Mouse (Mus musculus) embryonic facial prominence, embryonic 12.5 days (tissue): Measurements from ENCODE around the gene Kcnk18. TPM values are rescaled to one million over a fixed set of nuclear protein-coding genes. Genes with fewer than 3 reads are reported as not detected.

ENCODE experiments used
- ATAC-seq: fragments of 200-750 bp; cut with Nextera tagmentation; 2 replicates; pipeline ENCODE4 v1.8.0; 2017; ENCODE audit not compliant: insufficient number of reproducible peaks, insufficient read depth, low FRiP score, low TSS enrichment
- H3K27ac ChIP-seq: fragments of 300-500 bp; sonication (generic); 2 replicates; pipeline ENCODE4 v1.5.1; 2016; ENCODE audit warnings: mild to moderate bottlenecking
- H3K27me3 ChIP-seq: fragments of 300-500 bp; sonication (generic); 2 replicates; pipeline ENCODE4 v1.6.1; 2016; ENCODE audit warnings: mild to moderate bottlenecking, moderate library complexity
- H3K36me3 ChIP-seq: fragments of 300-500 bp; sonication (generic); 2 replicates; pipeline ENCODE4 v1.6.1; 2016; ENCODE audit warnings: mild to moderate bottlenecking
- H3K4me1 ChIP-seq: fragments of 300-500 bp; sonication (generic); 2 replicates; pipeline ENCODE4 v1.6.1; 2016
- H3K4me2 ChIP-seq: fragments of 300-500 bp; sonication (generic); replicated peaks from 2 replicates; pipeline ENCODE4 v1.6.1; 2016; ENCODE audit warnings: mild to moderate bottlenecking, moderate library complexity
- H3K4me3 ChIP-seq: fragments of 300-500 bp; sonication (generic); 2 replicates; pipeline ENCODE4 v1.5.1; 2016; ENCODE audit warnings: mild to moderate bottlenecking
- H3K9ac ChIP-seq: fragments of 300-500 bp; sonication (generic); 2 replicates; pipeline ENCODE4 v1.6.1; 2016; ENCODE audit warnings: mild to moderate bottlenecking, moderate library complexity
- H3K9me3 ChIP-seq: fragments of 300-500 bp; sonication (generic); 2 replicates; pipeline ENCODE4 v1.6.1; 2016; ENCODE audit warnings: mild to moderate bottlenecking, moderate library complexity
- WGBS: fragments of 180-500 bp; shearing (Covaris S2); methylation state at CpG from one replicate; pipeline ENCODE4 v1.1.7; 2016; 5-methylcytosine and 5-hydroxymethylcytosine counted together
- polyA plus RNA-seq: library from polyadenylated mRNA; unstranded; fragments of >200 nt; fragmentation: Nextera tagmentation; extraction: Ambion mirVana; gene quantifications from 2 replicates; pipeline ENCODE4 v1.2.1, GENCODE M21; 2016

The Kcnk18 gene
- polyA plus RNA-seq, 1 experiment from 2014 or later, result not detected

- 62% methylated on average over 5 of the region's 5 CpGs for WGBS
- H3K9me3 ChIP-seq, result no peaks in the 10 kb centered on the region
- H3K27me3 ChIP-seq, result no peaks in the 10 kb centered on the region
- no peak overlapping the region for H3K4me2 ChIP-seq
- H3K9ac ChIP-seq, result no peak overlapping the region
- H3K36me3 ChIP-seq, result no peaks in the 10 kb centered on the region
- H3K4me3 ChIP-seq, result no peak overlapping the region
- H3K4me1 ChIP-seq, result no peaks in the 10 kb centered on the region
- H3K27ac ChIP-seq, result no peak overlapping the region
- ATAC-seq, result no peak
These were observed 13.8 kb downstream of the Kcnk18 start for GRCm38 (mm10) chr19:59232786-59233185.

GRCm38 (mm10) chr19:59235001-59235400 lies 16.0 kb downstream of the Kcnk18 start:
- Histone ChIP-seq H3K9ac (no peak overlapping the region), H3K27ac (no peak overlapping the region)
- 89% methylated on average over 18 of the region's 18 CpGs for WGBS

DNA sequence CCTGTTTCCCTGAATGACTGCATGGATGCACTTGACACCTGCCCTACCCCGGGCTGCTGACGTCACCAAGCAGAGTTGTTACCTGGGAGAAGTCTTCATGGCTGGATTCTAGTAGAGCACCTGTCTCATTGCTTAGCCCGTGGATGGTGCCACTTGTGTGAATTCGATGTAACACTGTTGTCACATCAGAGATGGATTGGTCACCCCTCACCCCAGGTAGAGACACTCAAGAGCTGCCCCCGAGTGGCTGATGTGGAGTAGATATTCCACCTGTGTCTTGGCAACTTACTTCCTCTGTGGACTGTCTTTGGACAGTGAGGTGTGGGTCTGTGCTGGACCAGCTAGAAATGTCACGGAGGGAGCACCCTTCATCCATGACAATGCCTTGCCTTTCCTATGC lies 17.0 kb downstream of the Kcnk18 start:
- Histone ChIP-seq H3K27me3 (no peaks in the 10 kb centered on the region), H3K4me3 (no peak overlapping the region), H3K27ac (no peak overlapping the region), H3K36me3 (no peaks in the 10 kb centered on the region), H3K9me3 (no peaks in the 10 kb centered on the region), H3K4me2 (no peak overlapping the region), H3K9ac (no peak overlapping the region), H3K4me1 (no peaks in the 10 kb centered on the region)
- WGBS, result 77% methylated on average over 6 of the region's 6 CpGs
- no peak for ATAC-seq

More at GRCm38 (mm10) chr19:59235001-59235400, 16.0 kb downstream of the Kcnk18 start:
- Histone ChIP-seq H3K4me1 (no peaks in the 10 kb centered on the region), H3K4me2 (no peak overlapping the region), H3K36me3 (no peaks in the 10 kb centered on the region), H3K4me3 (no peak overlapping the region), H3K9me3 (no peaks in the 10 kb centered on the region), H3K27me3 (no peaks in the 10 kb centered on the region)
- ATAC-seq, result no peak

- no peaks in the 10 kb centered on the region for H3K9me3 ChIP-seq
- H3K27ac ChIP-seq, result no peak overlapping the region
- no peak overlapping the region for H3K4me2 ChIP-seq
- no peaks in the 10 kb centered on the region for H3K36me3 ChIP-seq
- H3K9ac ChIP-seq, result no peak overlapping the region
- no peak overlapping the region for H3K4me3 ChIP-seq
- no peaks in the 10 kb centered on the region for H3K27me3 ChIP-seq
- H3K4me1 ChIP-seq, result no peaks in the 10 kb centered on the region
- ATAC-seq, result no peak
- 61% methylated on average over 3 of the region's 3 CpGs for WGBS
These were observed 19.6 kb downstream of the Kcnk18 start for GRCm38 (mm10) chr19:59238630-59239029.

- 26% methylated on average over 17 of the region's 17 CpGs for WGBS
- no peak overlapping the region for H3K9ac ChIP-seq
- H3K27me3 ChIP-seq, result no peaks in the 10 kb centered on the region
- ATAC-seq, result 0 out of 2 replicates have a peak, but pooled peaks have one; percentile 55
- no peaks in the 10 kb centered on the region for H3K9me3 ChIP-seq
- H3K36me3 ChIP-seq, result no peaks in the 10 kb centered on the region
- H3K4me1 ChIP-seq, result no peaks in the 10 kb centered on the region
- no peak overlapping the region for H3K27ac ChIP-seq
- no peak overlapping the region for H3K4me2 ChIP-seq
- no peak overlapping the region for H3K4me3 ChIP-seq
These were observed 20.3 kb downstream of the Kcnk18 start for GRCm38 (mm10) chr19:59239124-59239817.

DNA sequence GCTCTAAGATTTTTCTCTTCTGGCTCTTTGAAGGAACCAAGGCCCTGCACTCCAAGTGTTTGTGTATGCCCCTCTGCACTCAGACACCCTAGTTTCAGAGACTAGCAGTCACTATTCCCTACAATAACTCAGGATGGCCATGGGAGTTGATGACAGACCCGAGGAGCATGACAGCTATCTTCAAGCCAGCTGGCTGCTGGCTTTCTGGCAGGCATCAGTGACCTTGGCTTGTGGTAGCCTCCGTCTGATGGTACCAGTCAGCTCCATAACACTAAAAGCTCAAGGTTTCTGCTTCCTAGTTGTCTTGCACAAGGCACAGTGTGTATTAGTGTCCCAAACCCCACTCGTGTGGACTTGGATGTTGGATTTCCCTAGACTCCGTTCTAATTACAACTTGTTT lies 23.0 kb downstream of the Kcnk18 start:
- Histone ChIP-seq H3K4me3 (no peak overlapping the region), H3K36me3 (no peaks in the 10 kb centered on the region), H3K27ac (no peak overlapping the region), H3K9ac (no peak overlapping the region), H3K4me1 (no peaks in the 10 kb centered on the region), H3K9me3 (no peaks in the 10 kb centered on the region), H3K4me2 (no peak overlapping the region), H3K27me3 (no peaks in the 10 kb centered on the region)
- 86% methylated on average over 4 of the region's 4 CpGs for WGBS
- no peak for ATAC-seq

- H3K36me3 ChIP-seq, result no peaks in the 10 kb centered on the region
- H3K4me3 ChIP-seq, result no peak overlapping the region
- H3K9me3 ChIP-seq, result no peaks in the 10 kb centered on the region
- no peak overlapping the region for H3K27ac ChIP-seq
- H3K4me1 ChIP-seq, result no peaks in the 10 kb centered on the region
- no peaks in the 10 kb centered on the region for H3K27me3 ChIP-seq
- ATAC-seq, result no peak
- no peak overlapping the region for H3K9ac ChIP-seq
- WGBS, result 72% methylated on average over 2 of the region's 2 CpGs
- H3K4me2 ChIP-seq, result no peak overlapping the region
These were observed 24.0 kb downstream of the Kcnk18 start for GRCm38 (mm10) chr19:59243057-59243456.

DNA sequence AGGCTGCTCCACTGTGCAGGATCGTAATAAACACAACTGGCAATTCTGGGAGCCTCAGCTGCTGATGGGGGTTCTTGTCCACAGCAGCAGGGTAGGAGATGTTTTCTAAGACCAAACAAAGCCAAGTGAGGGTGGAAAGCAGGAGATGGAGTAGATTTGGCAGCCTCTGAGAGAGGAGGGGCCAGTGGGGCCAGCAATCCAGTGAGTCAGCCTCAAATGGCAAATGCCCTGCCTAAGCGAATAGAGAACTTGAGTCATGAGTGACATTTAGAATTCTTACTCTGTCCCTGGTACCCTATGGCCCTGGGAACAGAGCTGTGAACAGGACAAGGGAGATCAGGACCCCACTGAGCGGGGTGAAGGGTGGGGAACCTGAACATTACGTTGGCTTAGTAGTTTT lies 29.1 kb downstream of the Kcnk18 start:
- Histone ChIP-seq H3K27me3 (no peaks in the 10 kb centered on the region), H3K4me1 (no peaks in the 10 kb centered on the region), H3K4me3 (no peak overlapping the region), H3K9ac (no peak overlapping the region), H3K36me3 (no peaks in the 10 kb centered on the region), H3K9me3 (no peaks in the 10 kb centered on the region), H3K4me2 (no peak overlapping the region), H3K27ac (no peak overlapping the region)
- ATAC-seq, result no peak
- WGBS, result 87% methylated on average over 4 of the region's 4 CpGs

DNA sequence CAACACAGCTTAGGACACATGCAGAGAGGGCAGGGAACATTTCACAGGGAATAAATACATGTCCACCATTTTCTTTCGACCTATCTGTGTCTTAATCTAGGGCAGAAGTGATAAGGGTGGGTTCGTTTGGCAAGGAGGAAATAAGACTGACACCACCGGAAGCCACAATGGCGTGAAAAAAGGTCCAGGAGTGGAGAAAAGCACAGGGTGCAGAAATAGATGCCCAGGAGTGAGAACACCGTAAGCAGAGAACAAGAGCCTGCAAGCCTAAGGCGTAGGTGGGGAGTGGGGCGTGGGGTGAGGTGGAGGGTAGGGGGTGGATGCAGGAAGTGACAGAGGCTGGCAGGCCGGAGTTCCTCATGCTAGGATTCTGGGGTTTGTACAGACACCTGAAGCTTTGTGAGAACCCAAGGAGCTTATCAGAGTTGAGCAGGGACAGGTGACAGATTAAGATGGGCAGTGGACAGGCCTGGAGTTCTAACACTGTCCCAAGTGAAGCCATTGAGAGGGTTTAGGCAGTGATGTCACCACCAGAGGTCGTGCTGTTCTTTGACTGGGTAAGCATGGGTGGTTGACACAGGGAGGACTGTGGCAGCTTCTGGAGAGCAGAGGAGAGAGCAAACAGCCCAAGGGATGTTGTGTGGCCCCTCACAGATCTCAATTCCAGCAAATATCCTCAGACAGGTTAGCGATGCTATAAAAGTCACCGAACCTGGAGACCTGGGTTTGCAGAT lies 29.7 kb downstream of the Kcnk18 start:
- no peaks in the 10 kb centered on the region for H3K36me3 ChIP-seq
- no peak for ATAC-seq
- no peaks in the 10 kb centered on the region for H3K4me1 ChIP-seq
- 78% methylated on average over 11 of the region's 11 CpGs for WGBS
- H3K27ac ChIP-seq, result no peak overlapping the region
- H3K4me3 ChIP-seq, result no peak overlapping the region
- no peaks in the 10 kb centered on the region for H3K27me3 ChIP-seq
- H3K4me2 ChIP-seq, result no peak overlapping the region
- no peak overlapping the region for H3K9ac ChIP-seq
- no peaks in the 10 kb centered on the region for H3K9me3 ChIP-seq

GRCm38 (mm10) chr19:59252651-59253050 lies 33.6 kb downstream of the Kcnk18 start:
- Histone ChIP-seq H3K36me3 (no peaks in the 10 kb centered on the region), H3K27ac (no peak overlapping the region), H3K9ac (no peak overlapping the region), H3K4me3 (no peak overlapping the region), H3K4me1 (no peaks in the 10 kb centered on the region), H3K27me3 (no peaks in the 10 kb centered on the region), H3K9me3 (no peaks in the 10 kb centered on the region), H3K4me2 (no peak overlapping the region)
- 59% methylated on average over 2 of the region's 2 CpGs for whole genome bisulfite sequencing
- no peak for ATAC-seq

DNA sequence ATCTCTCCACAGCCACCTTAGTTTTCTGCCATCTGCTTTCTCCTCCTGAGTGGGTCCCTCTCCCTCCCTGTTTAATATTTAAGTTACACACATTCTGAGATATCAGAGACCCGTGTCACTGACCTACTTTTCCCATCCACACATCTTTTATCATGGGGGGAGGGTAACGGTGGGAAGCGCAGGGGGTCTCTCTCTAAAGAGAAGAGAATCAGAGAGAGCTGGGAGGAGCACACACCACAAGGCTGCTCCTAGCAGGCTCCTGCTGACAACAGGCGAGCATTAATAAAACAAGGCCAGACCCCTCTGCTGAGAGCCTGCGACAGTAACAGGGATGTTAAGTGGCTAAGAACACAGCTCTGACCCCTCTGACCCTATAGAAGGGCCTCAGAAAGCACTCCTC lies 40.6 kb downstream of the Kcnk18 start:
- Histone ChIP-seq H3K4me3 (no peak overlapping the region), H3K9me3 (no peaks in the 10 kb centered on the region), H3K4me2 (no peak overlapping the region), H3K36me3 (no peaks in the 10 kb centered on the region), H3K27ac (no peak overlapping the region), H3K27me3 (peaks cover 27% of the 10 kb centered on the region; the same call in 1 of the 2 replicates), H3K4me1 (peaks cover 12% of the 10 kb centered on the region; the same call in 1 of the 2 replicates), H3K9ac (no peak overlapping the region)
- WGBS, result 46% methylated on average over 5 of the region's 5 CpGs
- no peak for ATAC-seq
